Mouse (Mus musculus): ENCODE measurements at regions not wholly inside any gene's neighbourhood (a gene's known extent, or its start where the extent isn't known, plus 50 kb on each side); places are given as distances from the start of the nearest gene placed in this dataset.

DNA sequence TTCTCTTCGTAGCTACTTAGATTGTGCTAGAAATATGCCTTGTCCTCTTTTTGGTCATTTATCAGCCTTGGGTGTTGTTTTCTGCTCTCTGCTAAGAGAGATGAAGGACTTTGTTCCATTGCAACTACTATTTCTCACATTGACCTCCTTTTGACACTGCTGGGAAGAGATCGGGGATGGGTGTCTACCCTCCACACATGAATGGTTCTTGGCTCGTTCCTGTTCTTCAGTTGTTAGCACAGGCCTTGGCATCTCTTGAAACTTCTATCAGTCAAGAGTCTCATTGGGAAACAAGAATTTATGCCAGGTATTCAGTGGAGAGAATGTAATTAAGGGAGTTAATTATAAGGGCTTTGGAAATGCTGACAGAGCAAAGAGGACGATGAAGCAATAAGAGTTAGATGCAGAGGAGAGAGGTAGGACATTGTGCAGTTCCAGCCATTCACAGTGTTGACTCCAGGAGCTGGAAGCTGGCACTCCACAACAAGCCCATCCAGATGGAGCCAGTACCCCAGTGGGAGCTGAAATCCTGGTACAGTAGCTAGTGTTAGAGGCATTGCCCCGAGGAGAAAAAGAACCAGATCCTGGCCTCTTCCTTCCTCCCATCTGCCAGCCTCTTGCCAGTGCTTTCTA, 107.5 kb upstream of the Tab2 start:
- H3K4me3 ChIP-seq (ENCODE audit: low read depth, low read length): no peak overlapping the region
- no peaks in the 10 kb centered on the region for H3K9me3 ChIP-seq (replicated peaks; ENCODE audit: control insufficient read depth, low read length)
- WGBS: 59% methylated on average over 5 of the region's 5 CpGs
- no peaks in the 10 kb centered on the region for H3K27me3 ChIP-seq (ENCODE audit: control insufficient read depth, insufficient read depth, low read length)
- no peak overlapping the region for H3K9ac ChIP-seq (replicated peaks; ENCODE audit: low read depth, low read length)
- no peak overlapping the region for H3K4me2 ChIP-seq (ENCODE audit: low read depth, low read length)
- H3K4me1 ChIP-seq (ENCODE audit: control insufficient read depth, insufficient read depth): no peaks in the 10 kb centered on the region
- DNase-seq (ENCODE audit: low spot score) (no peak), ATAC-seq (ENCODE audit: insufficient read depth, low read depth) (no peak)
- TF ChIP-seq CTCF (IDR thresholded peaks at IDR 0.05; ENCODE audit: low read depth): no peak
- TF ChIP-seq EP300 (IDR thresholded peaks at IDR 0.05; ENCODE audit: low read depth): no peak
- no peak overlapping the region for H3K27ac ChIP-seq (ENCODE audit: low read depth)
- H3K36me3 ChIP-seq (replicated peaks; ENCODE audit: control insufficient read depth, insufficient read depth, low read length): no peaks in the 10 kb centered on the region

DNA sequence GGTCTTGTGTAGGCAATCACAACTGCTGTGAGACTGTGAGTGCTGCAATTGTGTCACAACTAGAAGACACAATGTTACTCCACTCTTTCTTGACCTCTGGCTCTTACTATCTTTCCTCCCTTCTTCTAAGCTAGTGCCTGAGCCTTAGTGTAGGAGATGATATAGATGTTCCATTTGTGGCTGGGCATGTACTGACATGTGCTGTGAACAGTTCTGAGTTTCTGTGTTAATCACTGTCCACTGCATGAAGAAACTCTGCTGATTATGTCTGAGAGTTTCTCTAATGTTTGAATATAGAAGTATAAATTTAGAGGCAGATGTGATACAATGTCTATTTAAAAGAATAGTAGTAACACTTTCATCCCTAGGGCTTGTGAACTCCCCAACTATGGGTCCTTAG, 105.0 kb upstream of the Tab2 start:
- no peak overlapping the region for H3K27ac ChIP-seq (ENCODE audit: low read depth)
- no peak overlapping the region for H3K9ac ChIP-seq (replicated peaks; ENCODE audit: low read depth, low read length)
- H3K27me3 ChIP-seq (ENCODE audit: control insufficient read depth, insufficient read depth, low read length): no peaks in the 10 kb centered on the region
- TF ChIP-seq CTCF (IDR thresholded peaks at IDR 0.05; ENCODE audit: low read depth) (no peak), EP300 (IDR thresholded peaks at IDR 0.05; ENCODE audit: low read depth) (no peak)
- DNase-seq (ENCODE audit: low spot score): no peak
- H3K4me3 ChIP-seq (ENCODE audit: low read depth, low read length): no peak overlapping the region
- ATAC-seq (ENCODE audit: insufficient read depth, low read depth): no peak
- H3K36me3 ChIP-seq (replicated peaks; ENCODE audit: control insufficient read depth, insufficient read depth, low read length): no peaks in the 10 kb centered on the region
- no peak overlapping the region for H3K4me2 ChIP-seq (ENCODE audit: low read depth, low read length)
- no peaks in the 10 kb centered on the region for H3K9me3 ChIP-seq (replicated peaks; ENCODE audit: control insufficient read depth, low read length)
- no peaks in the 10 kb centered on the region for H3K4me1 ChIP-seq (ENCODE audit: control insufficient read depth, insufficient read depth)

DNA sequence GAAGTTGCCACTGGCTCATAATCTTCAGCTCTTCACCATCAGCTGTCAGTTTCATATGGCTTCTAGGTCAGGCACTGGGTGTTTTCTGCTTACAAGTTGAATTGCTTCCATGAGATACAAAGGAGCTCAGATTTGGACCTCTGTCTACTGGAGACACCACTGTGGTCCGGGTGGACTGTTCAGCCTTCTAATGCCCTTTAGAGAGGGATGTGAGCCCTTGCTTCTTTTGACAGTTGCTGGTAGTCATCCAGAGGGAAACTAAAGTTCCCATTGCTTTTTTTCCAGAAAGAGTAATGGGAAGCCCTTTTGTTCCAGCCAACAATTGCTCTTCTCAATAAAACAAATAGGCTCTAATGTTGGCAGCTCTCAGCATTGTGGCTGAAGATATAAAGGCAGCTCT, 103.7 kb upstream of the Tab2 start:
- H3K9ac ChIP-seq (replicated peaks; ENCODE audit: low read depth, low read length): no peak overlapping the region
- DNase-seq (ENCODE audit: low spot score): no peak
- no peak overlapping the region for H3K4me3 ChIP-seq (ENCODE audit: low read depth, low read length)
- no peaks in the 10 kb centered on the region for H3K36me3 ChIP-seq (replicated peaks; ENCODE audit: control insufficient read depth, insufficient read depth, low read length)
- H3K27ac ChIP-seq (ENCODE audit: low read depth): no peak overlapping the region
- no peak for ATAC-seq (ENCODE audit: insufficient read depth, low read depth)
- H3K9me3 ChIP-seq (replicated peaks; ENCODE audit: control insufficient read depth, low read length): no peaks in the 10 kb centered on the region
- TF ChIP-seq EP300 (IDR thresholded peaks at IDR 0.05; ENCODE audit: low read depth): no peak
- TF ChIP-seq CTCF (IDR thresholded peaks at IDR 0.05; ENCODE audit: low read depth): no peak
- WGBS: 90% methylated on average over 1 of the region's 1 CpGs
- no peak overlapping the region for H3K4me2 ChIP-seq (ENCODE audit: low read depth, low read length)
- H3K4me1 ChIP-seq (ENCODE audit: control insufficient read depth, insufficient read depth): no peaks in the 10 kb centered on the region
- H3K27me3 ChIP-seq (ENCODE audit: control insufficient read depth, insufficient read depth, low read length): no peaks in the 10 kb centered on the region

DNA sequence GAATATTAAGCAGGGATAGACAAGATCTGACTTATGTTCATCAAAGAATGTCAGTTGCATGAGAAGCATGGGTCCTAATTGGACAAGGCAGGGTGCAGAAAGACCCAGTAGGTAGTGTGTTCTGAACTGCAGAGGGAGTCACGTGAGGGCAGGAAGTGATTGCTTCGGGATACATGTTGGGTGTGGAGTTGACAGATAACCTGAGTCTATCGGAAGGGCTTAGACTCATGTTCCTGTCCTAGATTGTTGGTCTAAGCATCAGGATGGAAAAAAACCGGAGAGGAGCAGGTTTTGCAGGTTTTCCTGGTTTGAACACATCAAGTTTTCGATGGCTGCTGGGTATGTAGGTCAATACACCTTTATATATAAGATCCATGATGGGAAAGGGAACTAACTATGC, 101.8 kb upstream of the Tab2 start:
- DNase-seq (ENCODE audit: low spot score) (no peak), ATAC-seq (ENCODE audit: insufficient read depth, low read depth) (no peak)
- Histone ChIP-seq H3K36me3 (replicated peaks; ENCODE audit: control insufficient read depth, insufficient read depth, low read length) (no peaks in the 10 kb centered on the region), H3K4me2 (ENCODE audit: low read depth, low read length) (no peak overlapping the region), H3K27ac (ENCODE audit: low read depth) (no peak overlapping the region), H3K27me3 (ENCODE audit: control insufficient read depth, insufficient read depth, low read length) (no peaks in the 10 kb centered on the region), H3K4me1 (ENCODE audit: control insufficient read depth, insufficient read depth) (no peaks in the 10 kb centered on the region), H3K9me3 (replicated peaks; ENCODE audit: control insufficient read depth, low read length) (no peaks in the 10 kb centered on the region), H3K9ac (replicated peaks; ENCODE audit: low read depth, low read length) (no peak overlapping the region), H3K4me3 (ENCODE audit: low read depth, low read length) (no peak overlapping the region)
- WGBS: 73% methylated on average over 5 of the region's 5 CpGs
- no peak for TF ChIP-seq CTCF (IDR thresholded peaks at IDR 0.05; ENCODE audit: low read depth)
- no peak for TF ChIP-seq EP300 (IDR thresholded peaks at IDR 0.05; ENCODE audit: low read depth)

DNA sequence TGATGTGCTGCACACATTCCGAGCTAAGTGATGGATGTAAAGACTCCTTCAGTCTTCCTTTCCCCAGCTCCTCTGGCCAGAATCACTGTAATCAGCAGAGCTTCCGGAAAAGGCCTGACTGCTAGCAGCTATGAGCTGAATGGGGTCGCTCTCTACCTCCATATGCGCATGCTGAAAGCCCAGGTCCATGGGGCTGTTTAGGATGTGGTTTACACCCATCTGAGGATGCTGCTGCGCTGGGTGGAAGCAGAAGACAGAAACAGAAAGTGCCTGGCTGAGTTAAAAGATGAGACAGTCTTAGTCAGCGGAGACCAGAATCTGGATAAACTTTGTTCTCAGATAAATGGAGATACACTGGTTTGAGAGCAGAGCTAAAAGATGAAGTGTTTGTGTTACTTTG, 99.3 kb upstream of the Tab2 start:
- no peak for TF ChIP-seq EP300 (IDR thresholded peaks at IDR 0.05; ENCODE audit: low read depth)
- TF ChIP-seq CTCF (IDR thresholded peaks at IDR 0.05; ENCODE audit: low read depth): no peak
- no peak for DNase-seq (ENCODE audit: low spot score)
- 67% methylated on average over 6 of the region's 6 CpGs for WGBS
- no peaks in the 10 kb centered on the region for H3K9me3 ChIP-seq (replicated peaks; ENCODE audit: control insufficient read depth, low read length)
- no peak overlapping the region for H3K4me3 ChIP-seq (ENCODE audit: low read depth, low read length)
- H3K9ac ChIP-seq (replicated peaks; ENCODE audit: low read depth, low read length): no peak overlapping the region
- H3K36me3 ChIP-seq (replicated peaks; ENCODE audit: control insufficient read depth, insufficient read depth, low read length): no peaks in the 10 kb centered on the region
- ATAC-seq (ENCODE audit: insufficient read depth, low read depth): no peak
- no peak overlapping the region for H3K4me2 ChIP-seq (ENCODE audit: low read depth, low read length)
- H3K4me1 ChIP-seq (ENCODE audit: control insufficient read depth, insufficient read depth): no peaks in the 10 kb centered on the region
- H3K27me3 ChIP-seq (ENCODE audit: control insufficient read depth, insufficient read depth, low read length): no peaks in the 10 kb centered on the region
- H3K27ac ChIP-seq (ENCODE audit: low read depth): no peak overlapping the region
